Mouse (Mus musculus): ENCODE data around the gene Gstt2. TPM values are rescaled to one million over a fixed set of nuclear protein-coding genes. Genes with fewer than 3 reads are reported as not detected.

The Gstt2 gene
- polyA plus RNA-seq (2015; fragmentation: Nextera tagmentation; extraction: Ambion mirVana), result 9.9 and 11.9 TPM in 2 replicates

DNA sequence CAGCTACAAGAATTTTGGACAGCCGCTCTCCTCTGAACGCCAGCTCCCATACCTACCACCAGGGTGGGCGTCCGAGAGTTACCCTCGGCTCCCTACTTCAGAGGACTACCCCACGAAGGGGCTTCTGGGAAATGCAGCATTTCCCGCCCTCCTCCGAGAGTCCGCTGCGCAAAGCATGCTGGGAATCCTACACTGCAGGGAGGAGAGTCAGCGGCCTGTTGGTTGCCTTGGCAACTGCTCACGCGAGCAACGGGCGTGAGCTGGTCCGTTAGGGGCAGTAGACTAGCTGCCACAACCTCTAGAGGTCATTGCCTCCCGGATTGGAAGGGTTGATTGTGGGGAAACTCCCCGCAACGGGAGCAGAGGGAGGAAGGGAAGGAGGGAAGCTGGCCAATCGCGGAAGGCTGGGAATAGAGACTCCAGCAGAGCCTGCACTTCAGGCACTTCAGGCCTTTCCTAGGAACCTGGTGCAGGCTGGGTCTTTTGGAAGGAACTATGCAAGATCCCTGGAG is at the start of gene Gstt2:
Gstt2 (minus strand) TSS at position 177 of the 512 bp plus-strand sequence.

GRCm38 (mm10) chr10:75859786-75860470 is 22.7 kb upstream of the Gstt2 start, which contains the start of gene Mif:
Mif (minus strand) TSS chr10:75860240.

GRCm38 (mm10) chr10:75822443-75822842 is 14.8 kb downstream of the Gstt2 start, which contains the start of gene Gstt4:
Gstt4 (minus strand) TSS chr10:75822543.

GRCm38 (mm10) chr10:75798176-75798696 is 39.0 kb downstream of the Gstt2 start, which contains the start of gene Gstt1:
Gstt1 (minus strand) TSS chr10:75798584.

Other genes with a start within 250 kb of the Gstt2 start
- 7.3 and 9.4 TPM in 2 replicates for gene Ggt5, start 248.1 kb downstream of the Gstt2 start, polyA plus RNA-seq (2015; fragmentation: Nextera tagmentation; extraction: Ambion mirVana)
- gene Susd2, start 193.4 kb downstream of the Gstt2 start, polyA plus RNA-seq (2015; fragmentation: Nextera tagmentation; extraction: Ambion mirVana), result 4.9 and 5.1 TPM in 2 replicates
- gene Cabin1, start 73.1 kb downstream of the Gstt2 start, polyA plus RNA-seq (2015; fragmentation: Nextera tagmentation; extraction: Ambion mirVana), result 15.4 and 17.0 TPM in 2 replicates
- gene Ddt, start 64.0 kb downstream of the Gstt2 start, polyA plus RNA-seq (2015; fragmentation: Nextera tagmentation; extraction: Ambion mirVana), result 53.2 and 61.3 TPM in 2 replicates
- gene Gm20441, start 56.5 kb downstream of the Gstt2 start, polyA plus RNA-seq (2015; fragmentation: Nextera tagmentation; extraction: Ambion mirVana), result not detected in 2 replicates
- gene Gstt3, start 56.0 kb downstream of the Gstt2 start, polyA plus RNA-seq (2015; fragmentation: Nextera tagmentation; extraction: Ambion mirVana), result 4.5 and 5.3 TPM in 2 replicates
- gene Gstt1, start 38.8 kb downstream of the Gstt2 start, polyA plus RNA-seq (2015; fragmentation: Nextera tagmentation; extraction: Ambion mirVana), result 8.6 and 8.9 TPM in 2 replicates
- gene Gstt4, start 14.9 kb downstream of the Gstt2 start, polyA plus RNA-seq (2015; fragmentation: Nextera tagmentation; extraction: Ambion mirVana), result not detected in 2 replicates
- 482 and 560 TPM in 2 replicates for gene Mif, start 22.8 kb upstream of the Gstt2 start, polyA plus RNA-seq (2015; fragmentation: Nextera tagmentation; extraction: Ambion mirVana)
- 0.50 and 0.58 TPM in 2 replicates for gene Derl3, start 56.0 kb upstream of the Gstt2 start, polyA plus RNA-seq (2015; fragmentation: Nextera tagmentation; extraction: Ambion mirVana)
- gene Smarcb1, start 84.2 kb upstream of the Gstt2 start, polyA plus RNA-seq (2015; fragmentation: Nextera tagmentation; extraction: Ambion mirVana), result 60.6 and 68.3 TPM in 2 replicates
- 555 and 642 TPM in 2 replicates for gene Chchd10, start 95.7 kb upstream of the Gstt2 start, polyA plus RNA-seq (2015; fragmentation: Nextera tagmentation; extraction: Ambion mirVana)
- 11.6 and 12.3 TPM in 2 replicates for gene Mmp11, start 99.1 kb upstream of the Gstt2 start, polyA plus RNA-seq (2015; fragmentation: Nextera tagmentation; extraction: Ambion mirVana)
- gene Gm867, start 103.2 kb upstream of the Gstt2 start, polyA plus RNA-seq (2015; fragmentation: Nextera tagmentation; extraction: Ambion mirVana), result not detected in 2 replicates
- 0.24 TPM in 1 of 2 replicates, not detected in the other for gene Vpreb3, start 105.6 kb upstream of the Gstt2 start, polyA plus RNA-seq (2015; fragmentation: Nextera tagmentation; extraction: Ambion mirVana)
- not detected in 2 replicates for gene Gm5134, start 117.1 kb upstream of the Gstt2 start, polyA plus RNA-seq (2015; fragmentation: Nextera tagmentation; extraction: Ambion mirVana)
- gene Zfp280b, start 195.2 kb upstream of the Gstt2 start, polyA plus RNA-seq (2015; fragmentation: Nextera tagmentation; extraction: Ambion mirVana), result 9.8 and 10.8 TPM in 2 replicates

Data from skeletal muscle tissue, postnatal 0 days (tissue).